Mouse (Mus musculus) olfactory bulb, adult 2 months (tissue): ENCODE results near the gene Rhobtb1.

ENCODE experiments used
- CTCF ChIP-seq: fragments of 200-500 bp; IDR thresholded peaks from 2 replicates; pipeline ENCODE4 v1.5.1; 2012; ENCODE audit warnings: low read depth, mild to moderate bottlenecking, low read length, moderate library complexity; ENCODE audit not compliant: insufficient read depth
- POLR2A ChIP-seq: fragments of 200-500 bp; IDR thresholded peaks from 2 replicates; pipeline ENCODE4 v1.6.1; 2012; ENCODE audit warnings: mild to moderate bottlenecking, low read depth, low read length, moderate library complexity; ENCODE audit not compliant: insufficient read depth

- TF ChIP-seq POLR2A: no peak
- TF ChIP-seq CTCF: no peak
These were observed 31.8 kb upstream of the Rhobtb1 start for GRCm38 (mm10) chr10:69119456-69119855.
